Mouse (Mus musculus) adrenal gland, postnatal 10 days (tissue): ENCODE results near the gene Ggt1. TPM values are rescaled to one million over a fixed set of nuclear protein-coding genes. Genes with fewer than 3 reads are reported as not detected.
"Not testable (repeated sequence)": the region's sequence is repeated elsewhere in the genome, so short reads cannot be mapped to it uniquely, and the experiment has no call there.

ENCODE experiments used
- DNase-seq: peaks from one replicate; pipeline ENCODE4 v3.0.0; 2021; ENCODE audit warnings: mixed read lengths
- long read RNA-seq, 2 experiments: library from polyadenylated mRNA; stranded (forward); transcript quantifications; one replicate each; pipeline ENCODE4 v2.0.0; 2021
- total RNA-seq, 2 experiments: library from RNA; stranded (reverse); gene quantifications; 2 replicates each; pipeline ENCODE4 v1.2.3; 2021

Gene Ggt1
- under 1 TPM; 0.48 to 0.88 TPM for total RNA-seq
- long read RNA-seq, experiment 1, partial matches to known transcripts: 1 of 1 reads
- long read RNA-seq, experiment 1, other reads (novel, unspliced or antisense): 0 of 1 reads
- long read RNA-seq, experiment 2, partial matches to known transcripts: 6 of 23 reads
- long read RNA-seq, experiment 2, other reads (novel, unspliced or antisense): 14 of 23 reads

- no peak for DNase-seq
Observed at GRCm38 (mm10) chr10:75561071-75561654, at the start of gene Ggt1. Ggt1 (plus strand) TSS chr10:75561604.

GRCm38 (mm10) chr10:75511897-75512296 lies 49.5 kb upstream of the Ggt1 start:
- DNase-seq: no peak

GRCm38 (mm10) chr10:75512796-75513195 lies 48.6 kb upstream of the Ggt1 start:
- DNase-seq: no peak

GRCm38 (mm10) chr10:75513306-75514067 lies 47.9 kb upstream of the Ggt1 start:
- no peak for DNase-seq

- no peak for DNase-seq
Observed at GRCm38 (mm10) chr10:75514361-75514760, 47.0 kb upstream of the Ggt1 start.

GRCm38 (mm10) chr10:75515216-75516037 lies 46.0 kb upstream of the Ggt1 start:
- no peak for DNase-seq

GRCm38 (mm10) chr10:75516038-75516723 lies 45.2 kb upstream of the Ggt1 start:
- no peak for DNase-seq

GRCm38 (mm10) chr10:75516724-75517072 lies 44.7 kb upstream of the Ggt1 start:
- DNase-seq: no peak

- DNase-seq: peak; percentile 95
Observed at GRCm38 (mm10) chr10:75517073-75517757, 44.2 kb upstream of the Ggt1 start, which contains the start of gene Snrpd3. Snrpd3 (plus strand) TSS chr10:75517551.

- DNase-seq: peak; percentile 98
Observed at GRCm38 (mm10) chr10:75517758-75518143, 43.7 kb upstream of the Ggt1 start, which contains the start of gene Gucd1. Gucd1 (minus strand) TSS chr10:75517972.

- no peak for DNase-seq
Observed at GRCm38 (mm10) chr10:75520581-75520980, 40.8 kb upstream of the Ggt1 start.

GRCm38 (mm10) chr10:75521643-75522042 lies 39.8 kb upstream of the Ggt1 start:
- no peak for DNase-seq

- DNase-seq: not testable (repeated sequence)
Observed at GRCm38 (mm10) chr10:75525450-75525849, 36.0 kb upstream of the Ggt1 start.

- no peak for DNase-seq
Observed at GRCm38 (mm10) chr10:75530322-75530721, 31.1 kb upstream of the Ggt1 start.

GRCm38 (mm10) chr10:75531532-75532090 lies 29.8 kb upstream of the Ggt1 start:
- no peak for DNase-seq

GRCm38 (mm10) chr10:75534216-75534615 lies 27.2 kb upstream of the Ggt1 start:
- no peak for DNase-seq

GRCm38 (mm10) chr10:75534934-75535333 lies 26.5 kb upstream of the Ggt1 start:
- no peak for DNase-seq

GRCm38 (mm10) chr10:75535423-75535822 lies 26.0 kb upstream of the Ggt1 start:
- DNase-seq: no peak

- no peak for DNase-seq
Observed at GRCm38 (mm10) chr10:75536123-75536522, 25.3 kb upstream of the Ggt1 start.

GRCm38 (mm10) chr10:75547901-75548300 lies 13.5 kb upstream of the Ggt1 start:
- DNase-seq: no peak

GRCm38 (mm10) chr10:75548486-75548885 lies 12.9 kb upstream of the Ggt1 start:
- no peak for DNase-seq
